Mouse (Mus musculus) kidney, adult 2 months (tissue): ENCODE data around the gene Hcn2. TPM values are rescaled to one million over a fixed set of nuclear protein-coding genes. Genes with fewer than 3 reads are reported as not detected.

Experiments
- DNase-seq: peaks from one replicate; pipeline ENCODE4 v3.0.0; 2021
- H3K27ac ChIP-seq: fragments of 200-500 bp; 2 replicates; pipeline ENCODE4 v1.5.1; 2012; ENCODE audit warnings: low read depth, low read length, control low read depth, inconsistent platforms; ENCODE audit not compliant: insufficient read depth
- H3K27me3 ChIP-seq: fragments of 200-500 bp; replicated peaks from 2 replicates; pipeline ENCODE4 v1.6.1; 2012; ENCODE audit warnings: mild to moderate bottlenecking, moderate library complexity, low read length, inconsistent platforms; ENCODE audit not compliant: control insufficient read depth, insufficient read depth
- H3K36me3 ChIP-seq: fragments of 200-500 bp; 2 replicates; pipeline ENCODE4 v1.6.1; 2012; ENCODE audit warnings: mild to moderate bottlenecking, moderate library complexity, low read length, inconsistent platforms; ENCODE audit not compliant: control insufficient read depth, insufficient read depth
- H3K4me1 ChIP-seq: fragments of 200-500 bp; 2 replicates; pipeline ENCODE4 v1.6.1; 2011; ENCODE audit warnings: low read length; ENCODE audit not compliant: control insufficient read depth, insufficient read depth
- H3K4me3 ChIP-seq: fragments of 200-500 bp; 2 replicates; pipeline ENCODE4 v1.5.1; 2011; ENCODE audit warnings: mild to moderate bottlenecking, low read depth, low read length, control low read depth; ENCODE audit not compliant: insufficient read depth
- CTCF ChIP-seq: fragments of 200-500 bp; conservative IDR thresholded peaks from 2 replicates; pipeline ENCODE4 v1.5.1; 2011; ENCODE audit warnings: low read depth, mild to moderate bottlenecking, control low read depth, low read length, moderate library complexity, mixed read lengths; ENCODE audit not compliant: insufficient read depth, insufficient read length
- POLR2A ChIP-seq: fragments of 200-500 bp; IDR thresholded peaks from one replicate; pipeline ENCODE4 v1.6.1; 2011; ENCODE audit warnings: low read depth, low read length, control low read depth
- WGBS: fragments of 180-500 bp; shearing (Covaris S2); methylation state at CpG from one replicate; pipeline ENCODE4 v1.1.7; 2018; 5-methylcytosine and 5-hydroxymethylcytosine counted together
- polyA plus RNA-seq: library from polyadenylated mRNA; depleted of rRNA; stranded (reverse); fragments of >200 nt; gene quantifications from 2 replicates; pipeline ENCODE4 v1.2.3, GENCODE M21; 2012

Gene Hcn2
- polyA plus RNA-seq, 1 experiment: 1.5 TPM

DNA sequence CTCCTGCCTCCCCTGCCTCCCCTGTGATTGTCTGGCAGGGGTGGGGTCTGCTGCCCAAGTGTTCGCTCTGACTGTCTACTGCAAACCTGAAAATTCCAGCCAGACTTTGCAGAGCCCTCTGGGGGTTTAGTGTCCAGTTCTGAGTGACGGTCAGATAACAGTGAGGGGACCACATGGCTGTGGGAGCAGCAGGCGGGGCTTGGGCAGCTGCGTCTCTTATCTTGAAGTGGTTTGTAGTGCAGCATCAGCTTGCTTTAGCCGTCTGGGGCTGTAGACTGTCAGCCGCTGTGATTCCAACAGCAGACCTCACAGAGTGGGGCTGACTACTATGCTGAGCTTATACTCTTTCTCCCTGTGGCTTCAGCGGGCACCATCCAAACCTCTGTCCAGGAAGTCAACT lies 7.1 kb upstream of the Hcn2 start:
- peaks cover 27% of the 10 kb centered on the region for H3K4me1 ChIP-seq
- no peak overlapping the region for H3K4me3 ChIP-seq
- no peaks in the 10 kb centered on the region for H3K27me3 ChIP-seq
- H3K27ac ChIP-seq: no peak overlapping the region
- WGBS: 80% methylated on average over 7 of the region's 7 CpGs
- H3K36me3 ChIP-seq: no peaks in the 10 kb centered on the region
- DNase-seq: no peak
- TF ChIP-seq CTCF (no peak), POLR2A (no peak)

DNA sequence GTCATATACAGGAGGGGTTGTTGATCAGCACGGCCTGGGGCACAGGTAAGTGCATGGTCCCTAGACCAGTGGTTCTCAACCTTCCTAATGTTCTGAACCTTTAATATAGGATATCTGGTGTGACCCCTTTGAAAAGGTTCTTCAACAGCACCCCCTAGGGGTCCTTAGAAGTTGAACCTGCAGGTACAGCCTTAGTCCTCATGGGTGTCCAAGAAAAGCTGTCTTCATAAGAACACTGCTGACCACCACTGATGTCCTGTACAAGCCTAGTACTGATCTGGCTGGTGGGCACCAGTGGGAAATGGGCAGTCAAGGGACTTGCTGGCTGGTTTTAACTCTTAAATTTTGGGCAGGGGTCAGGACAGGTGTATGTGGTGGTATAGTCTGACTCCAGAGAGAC lies 4.4 kb upstream of the Hcn2 start:
- Histone ChIP-seq H3K27ac (no peak overlapping the region), H3K4me1 (peaks cover 6% of the 10 kb centered on the region), H3K27me3 (no peaks in the 10 kb centered on the region), H3K4me3 (no peak overlapping the region), H3K36me3 (no peaks in the 10 kb centered on the region)
- TF ChIP-seq POLR2A (no peak), CTCF (peak; percentile 27)
- WGBS: 86% methylated on average over 1 of the region's 1 CpGs
- no peak for DNase-seq

DNA sequence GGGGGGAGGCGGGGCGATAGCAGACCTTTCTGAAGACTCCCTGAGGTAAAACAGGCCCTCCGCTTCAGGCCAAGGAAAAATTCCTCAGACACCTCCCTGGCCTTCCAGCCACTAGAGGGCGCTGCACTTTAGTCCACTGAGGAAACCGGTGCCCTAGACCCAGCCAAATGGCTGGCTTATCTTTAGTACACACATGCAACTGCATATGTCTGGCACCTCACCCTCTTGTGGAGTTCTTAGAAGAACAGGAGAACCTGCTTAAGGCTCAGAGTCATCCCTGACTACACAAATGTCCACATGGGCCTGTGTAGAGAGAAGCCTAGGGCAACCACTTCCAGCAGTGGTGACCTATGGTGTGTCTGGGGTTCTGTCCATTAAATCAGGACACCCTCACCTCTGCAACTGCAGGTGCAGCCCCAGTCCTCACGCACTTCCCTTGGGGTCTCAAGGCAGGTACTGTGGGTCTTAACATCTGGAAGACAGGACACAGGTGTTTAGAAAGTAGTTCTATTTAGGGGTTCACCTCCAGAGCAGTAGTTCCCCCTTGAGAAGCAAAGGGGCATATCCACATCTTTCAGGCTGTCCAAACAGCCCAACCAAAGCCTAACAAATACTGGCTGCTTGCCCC lies 3.8 kb upstream of the Hcn2 start:
- H3K27me3 ChIP-seq: no peaks in the 10 kb centered on the region
- no peak overlapping the region for H3K4me3 ChIP-seq
- WGBS: 13% methylated on average over 6 of the region's 6 CpGs
- H3K36me3 ChIP-seq: no peaks in the 10 kb centered on the region
- peaks cover 2% of the 10 kb centered on the region; the same call in 1 of the 2 replicates for H3K4me1 ChIP-seq
- peak; percentile 77 for DNase-seq
- H3K27ac ChIP-seq: no peak overlapping the region
- TF ChIP-seq POLR2A: no peak
- peak; percentile 81 for TF ChIP-seq CTCF

DNA sequence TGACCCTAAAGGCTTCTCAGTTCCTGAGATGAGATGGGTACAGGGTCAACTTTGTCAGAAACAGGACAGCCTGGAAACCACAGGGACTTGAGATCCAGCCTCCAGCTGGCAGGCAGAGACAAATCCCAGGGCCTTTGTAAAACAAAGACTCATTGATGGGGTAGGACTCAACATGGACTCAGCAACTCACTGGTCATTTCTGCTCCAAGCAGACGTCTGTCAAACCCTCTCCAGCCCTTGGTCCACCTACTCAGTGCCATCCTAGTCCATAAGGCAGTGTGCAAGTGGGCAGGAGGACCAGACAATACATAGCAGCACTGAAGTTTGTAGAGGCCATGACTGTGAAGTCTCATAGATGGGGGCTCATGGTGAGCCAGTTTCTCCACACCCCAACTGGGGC lies 3.3 kb upstream of the Hcn2 start:
- H3K4me1 ChIP-seq: no peaks in the 10 kb centered on the region
- no peak overlapping the region for H3K27ac ChIP-seq
- no peaks in the 10 kb centered on the region for H3K27me3 ChIP-seq
- no peak overlapping the region for H3K4me3 ChIP-seq
- 38% methylated on average over 1 of the region's 1 CpGs for WGBS
- TF ChIP-seq CTCF (no peak), POLR2A (no peak)
- DNase-seq: no peak
- H3K36me3 ChIP-seq: no peaks in the 10 kb centered on the region

DNA sequence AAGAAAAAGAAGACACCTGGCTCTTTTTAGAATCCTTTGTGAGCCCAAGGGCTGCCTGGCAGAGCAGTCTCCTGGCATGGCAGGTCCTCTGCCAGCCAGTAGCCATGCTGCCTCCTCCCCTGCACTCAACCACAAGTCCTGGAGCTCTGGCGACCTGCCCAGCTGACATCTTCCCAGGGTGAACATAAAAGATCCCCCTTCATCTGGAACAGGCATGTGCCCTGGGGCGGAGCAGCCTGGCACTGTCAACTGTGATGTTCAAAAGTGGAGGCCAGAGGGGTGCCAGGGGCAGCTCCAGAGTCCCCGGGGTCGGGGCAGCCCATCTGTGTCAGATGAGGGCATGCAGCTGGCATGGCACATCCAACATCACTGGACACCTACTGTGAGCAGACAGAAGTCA lies 1.4 kb upstream of the Hcn2 start:
- no peaks in the 10 kb centered on the region for H3K27me3 ChIP-seq
- WGBS: 58% methylated on average over 4 of the region's 4 CpGs

GRCm38 (mm10) chr10:79716988-79717355 lies 538 bp downstream of the Hcn2 start:
- under 1% methylated on average over 44 of the region's 44 CpGs for WGBS
- no peaks in the 10 kb centered on the region for H3K4me1 ChIP-seq
- no peaks in the 10 kb centered on the region for H3K27me3 ChIP-seq
- no peak for DNase-seq
- no peaks in the 10 kb centered on the region for H3K36me3 ChIP-seq
- TF ChIP-seq POLR2A (no peak), CTCF (no peak)
- H3K4me3 ChIP-seq: peak overlapping the region; percentile 42
- no peak overlapping the region for H3K27ac ChIP-seq

More for the DNA sequence above, 1.4 kb upstream of the Hcn2 start:
- H3K27ac ChIP-seq: no peak overlapping the region
- DNase-seq: no peak
- no peak overlapping the region for H3K4me3 ChIP-seq
- no peaks in the 10 kb centered on the region for H3K4me1 ChIP-seq
- no peak for TF ChIP-seq CTCF
- no peak for TF ChIP-seq POLR2A
- no peaks in the 10 kb centered on the region for H3K36me3 ChIP-seq

- no peak for TF ChIP-seq POLR2A
- TF ChIP-seq CTCF: no peak
- no peak overlapping the region for H3K27ac ChIP-seq
- no peaks in the 10 kb centered on the region for H3K36me3 ChIP-seq
- peak; percentile 76 for DNase-seq
- H3K4me3 ChIP-seq: no peak overlapping the region
- H3K4me1 ChIP-seq: no peaks in the 10 kb centered on the region
- WGBS: 2% methylated on average over 43 of the region's 43 CpGs
- no peaks in the 10 kb centered on the region for H3K27me3 ChIP-seq
These were observed 1.4 kb downstream of the Hcn2 start for GRCm38 (mm10) chr10:79717640-79718357.
